Mouse (Mus musculus) telencephalon, adult 2 months (tissue): ENCODE results near the gene Pawr.

Experiments used
- DNase-seq: peaks from one replicate; pipeline ENCODE4 v3.0.0-alpha.2; 2011; ENCODE audit warnings: low read depth, low spot score

Pawr gene

GRCm38 (mm10) chr10:108331784-108332561 lies at the start of gene Pawr:
Gene Pawr, plus strand, starts transcription at chr10:108332121.
- DNase-seq = no peak

- DNase-seq = no peak
These were observed 49.6 kb upstream of the Pawr start for GRCm38 (mm10) chr10:108282351-108282750.

DNA sequence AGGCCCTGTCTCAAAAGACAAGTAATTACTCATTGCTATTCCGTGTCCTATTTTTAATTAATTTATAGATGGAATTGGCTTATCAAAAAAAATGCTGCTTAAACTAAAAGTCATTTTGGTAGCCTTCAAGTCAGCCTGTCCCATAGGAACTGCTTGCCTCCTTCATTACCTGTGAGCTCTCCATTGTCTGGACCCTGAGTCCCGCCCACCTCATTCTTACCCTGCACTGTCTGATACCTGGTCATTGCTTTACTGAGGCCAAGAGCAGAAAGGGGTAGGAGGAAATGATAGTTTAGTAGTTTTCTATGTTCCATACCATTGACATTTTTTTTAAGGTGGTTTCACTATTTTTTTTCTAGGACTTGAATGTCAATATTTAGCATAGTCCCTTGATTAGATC lies 48.5 kb upstream of the Pawr start:
- DNase-seq = no peak

- DNase-seq = no peak
These were observed 48.1 kb upstream of the Pawr start for GRCm38 (mm10) chr10:108283837-108284236.

DNA sequence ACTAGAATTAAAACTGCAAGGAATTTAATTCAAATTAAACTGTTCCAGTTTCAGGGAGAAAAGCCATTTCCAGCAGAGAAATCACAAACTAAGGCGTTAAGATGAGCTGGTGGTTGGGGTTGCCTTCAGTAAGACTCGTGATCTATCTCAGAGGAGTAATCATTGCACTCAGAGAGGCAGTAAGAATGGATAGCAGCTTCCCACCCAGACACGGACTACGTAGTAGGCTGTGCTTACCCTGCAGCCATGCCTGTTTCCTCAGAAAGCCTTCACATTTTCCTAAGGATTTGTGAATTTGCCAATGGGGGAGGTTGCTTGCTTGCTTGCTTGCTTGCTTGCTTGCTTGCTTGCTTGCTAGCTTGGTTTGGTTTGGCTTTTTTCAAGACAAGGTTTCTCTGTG lies 47.5 kb upstream of the Pawr start:
- DNase-seq = no peak

DNA sequence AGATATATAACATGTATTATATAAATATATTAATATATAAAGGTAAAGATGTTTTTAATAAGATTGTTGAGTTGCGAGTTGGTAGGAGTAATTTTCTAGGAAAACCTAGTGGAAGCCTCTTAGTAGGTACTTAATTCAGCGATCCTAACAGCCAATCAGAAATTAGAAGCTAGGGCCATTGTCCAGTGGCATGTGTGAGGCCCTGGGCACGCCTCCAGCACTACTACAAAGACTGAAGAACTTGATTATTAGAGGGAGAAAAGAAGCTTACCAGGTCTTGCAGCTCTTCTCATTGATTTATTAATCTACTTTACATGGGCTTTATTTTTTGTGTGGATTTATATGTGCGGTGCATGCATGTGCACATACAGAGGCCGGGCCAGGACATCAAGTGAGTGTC lies 46.9 kb upstream of the Pawr start:
- no peak for DNase-seq

GRCm38 (mm10) chr10:108286658-108287437 lies 45.1 kb upstream of the Pawr start:
- DNase-seq = no peak

- DNase-seq = no peak
These were observed 44.5 kb upstream of the Pawr start for GRCm38 (mm10) chr10:108287438-108287801.

DNA sequence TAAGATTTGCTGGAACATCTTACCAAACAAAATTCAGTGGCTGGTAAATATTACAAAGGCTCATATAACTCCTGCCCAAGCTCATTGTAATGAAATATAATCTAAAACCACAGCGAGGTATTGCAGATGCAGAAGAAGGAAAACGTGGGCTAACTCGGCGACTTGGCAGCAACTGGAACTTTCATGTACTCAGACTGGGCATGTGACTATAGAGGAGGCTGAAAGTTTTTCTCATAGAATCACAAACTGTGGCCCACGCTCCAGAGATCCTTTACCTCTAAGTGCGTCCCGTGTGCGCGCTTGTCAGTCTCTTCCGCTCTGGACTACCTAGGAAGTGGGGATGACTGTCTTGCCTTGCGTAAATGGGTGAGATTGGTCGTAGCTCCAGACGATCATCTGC lies 41.9 kb upstream of the Pawr start:
- DNase-seq = peak; percentile 49

DNA sequence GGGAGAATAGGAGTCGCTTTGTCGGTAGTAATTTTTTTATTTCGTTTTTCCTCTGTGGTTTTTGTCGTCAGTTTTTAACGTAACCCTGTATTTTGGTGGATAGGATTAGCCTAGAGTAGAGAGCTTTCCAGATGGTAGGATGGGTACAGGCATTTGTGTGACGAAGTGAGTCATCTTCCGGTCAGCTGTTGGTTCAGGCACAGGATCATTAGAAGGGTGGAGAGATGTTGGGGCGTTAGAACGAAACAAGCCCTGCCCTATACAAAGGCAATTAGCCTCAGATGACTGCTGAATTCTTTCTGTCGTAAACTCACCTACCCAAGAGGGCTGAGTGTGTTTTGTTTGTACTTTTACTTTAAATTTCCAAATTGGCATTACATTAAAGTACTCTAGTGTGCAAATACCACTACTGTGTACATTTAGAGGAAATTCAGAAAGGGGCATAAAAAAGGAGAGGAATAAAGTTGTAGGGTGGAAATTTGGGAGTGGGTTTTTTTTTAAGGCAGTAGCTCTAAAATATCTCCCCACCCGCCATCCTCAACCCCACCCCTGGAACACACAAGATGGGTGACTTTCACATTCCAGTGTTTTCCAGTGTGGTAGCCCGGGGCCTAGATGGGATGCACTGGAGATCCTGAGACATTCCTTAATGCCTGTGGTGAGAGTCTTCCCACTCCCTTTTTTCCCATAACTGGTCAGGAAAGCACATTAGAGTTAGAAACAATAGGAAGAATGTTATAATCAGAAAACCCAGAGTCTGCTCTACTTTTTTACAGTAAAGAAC lies 40.0 kb upstream of the Pawr start:
- no peak for DNase-seq

DNA sequence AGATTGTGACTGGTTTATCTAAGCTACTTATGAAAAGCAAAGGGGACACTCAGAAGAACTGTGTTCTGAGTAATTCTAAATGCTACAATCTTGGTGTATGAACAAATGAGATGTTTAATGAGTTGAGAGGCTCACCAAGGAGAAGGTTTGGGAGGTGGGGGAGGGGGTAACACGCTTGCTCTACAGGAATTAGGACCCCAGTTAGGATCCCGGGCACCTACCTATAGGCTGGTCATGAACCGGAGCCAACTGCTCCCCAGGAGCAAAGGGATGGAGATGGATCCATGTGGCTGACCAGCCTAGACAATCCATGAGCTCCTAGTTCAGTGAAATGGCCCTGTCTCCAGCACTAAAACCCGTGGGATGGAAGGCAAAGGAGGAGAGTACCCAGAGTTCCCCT lies 39.3 kb upstream of the Pawr start:
- DNase-seq = no peak

DNA sequence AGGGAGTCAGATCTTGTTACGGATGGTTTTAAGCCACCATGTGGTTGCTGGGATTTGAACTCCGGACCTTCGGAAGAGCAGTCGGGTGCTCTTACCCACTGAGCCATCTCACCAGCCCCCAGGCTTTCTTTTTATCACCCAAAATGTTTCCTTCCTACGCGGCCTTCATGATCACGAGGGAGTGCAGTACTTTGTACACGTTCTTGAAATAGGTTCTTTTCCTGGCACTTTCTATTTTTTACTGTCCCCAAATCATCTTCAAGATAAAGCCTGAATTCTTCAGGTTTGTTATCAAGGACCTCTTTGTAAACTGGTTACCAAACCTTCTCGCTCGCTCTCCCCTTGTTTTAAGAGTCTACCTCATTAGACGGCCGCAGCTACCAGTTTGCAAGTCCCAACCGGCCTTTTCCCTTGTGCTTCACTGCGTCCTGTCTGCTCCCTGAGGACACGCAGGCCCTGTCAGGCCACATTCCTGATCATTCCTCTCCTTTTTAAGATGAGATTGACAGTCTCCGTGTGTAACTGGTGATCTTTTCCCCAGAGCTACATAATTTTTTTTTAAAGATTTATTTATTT lies 38.2 kb upstream of the Pawr start:
- DNase-seq = no peak

DNA sequence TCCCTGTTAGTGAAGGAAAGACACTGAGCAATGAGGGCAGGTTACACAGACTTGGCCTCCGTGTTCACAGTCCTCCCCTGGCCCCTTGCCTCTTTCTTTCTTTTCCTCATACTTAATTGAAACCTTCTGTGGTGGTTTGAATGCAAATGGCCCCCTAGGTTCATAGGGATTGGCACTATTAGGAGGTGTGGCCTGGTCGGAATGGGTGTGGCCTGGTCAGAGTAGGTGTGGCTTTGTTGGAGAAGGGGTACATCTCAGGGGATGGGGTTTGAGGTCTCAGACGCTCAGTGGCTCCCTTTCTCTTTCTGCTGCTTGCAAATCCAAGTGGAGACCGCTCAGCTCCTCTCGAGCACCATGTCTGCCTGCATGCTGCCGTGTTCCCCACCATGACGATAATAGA lies 37.2 kb upstream of the Pawr start:
- DNase-seq = no peak

- no peak for DNase-seq
These were observed 35.5 kb upstream of the Pawr start for GRCm38 (mm10) chr10:108296446-108296845.

GRCm38 (mm10) chr10:108298261-108298660 lies 33.7 kb upstream of the Pawr start:
- no peak for DNase-seq

DNA sequence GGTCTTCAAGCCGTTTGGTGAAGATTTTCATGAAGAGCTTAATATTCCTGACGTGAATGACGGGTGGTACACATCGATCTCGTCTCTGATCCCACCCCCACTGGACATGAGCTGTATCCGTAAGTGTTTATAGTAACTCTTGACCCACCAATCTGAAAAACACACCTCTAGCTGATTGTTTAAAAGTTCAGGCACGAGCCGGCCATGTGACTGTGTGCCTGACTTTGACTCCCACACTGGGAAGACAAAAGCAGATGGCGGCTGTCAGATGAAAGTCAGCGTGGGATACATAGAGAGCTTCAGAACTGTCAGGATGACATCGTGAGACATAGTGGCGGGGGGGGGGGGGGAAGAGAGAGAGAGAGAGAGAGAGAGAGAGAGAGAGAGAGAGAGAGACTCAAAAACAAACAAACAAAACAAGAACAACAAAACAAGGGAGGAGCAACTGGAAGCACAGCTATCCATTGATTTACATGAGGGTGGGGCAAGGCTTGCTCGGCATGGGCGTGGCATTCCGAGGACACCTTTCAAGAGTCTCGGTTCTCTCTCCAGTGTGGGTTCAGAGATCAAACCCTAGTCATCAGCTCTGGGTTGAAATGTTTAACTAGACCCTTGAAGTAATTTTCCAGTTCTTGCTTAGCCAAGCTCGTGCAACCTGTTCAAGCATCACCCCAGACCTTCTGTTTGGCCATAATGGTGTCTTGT lies 32.9 kb upstream of the Pawr start:
- DNase-seq = no peak

- no peak for DNase-seq
These were observed 32.1 kb upstream of the Pawr start for GRCm38 (mm10) chr10:108299828-108300227.

DNA sequence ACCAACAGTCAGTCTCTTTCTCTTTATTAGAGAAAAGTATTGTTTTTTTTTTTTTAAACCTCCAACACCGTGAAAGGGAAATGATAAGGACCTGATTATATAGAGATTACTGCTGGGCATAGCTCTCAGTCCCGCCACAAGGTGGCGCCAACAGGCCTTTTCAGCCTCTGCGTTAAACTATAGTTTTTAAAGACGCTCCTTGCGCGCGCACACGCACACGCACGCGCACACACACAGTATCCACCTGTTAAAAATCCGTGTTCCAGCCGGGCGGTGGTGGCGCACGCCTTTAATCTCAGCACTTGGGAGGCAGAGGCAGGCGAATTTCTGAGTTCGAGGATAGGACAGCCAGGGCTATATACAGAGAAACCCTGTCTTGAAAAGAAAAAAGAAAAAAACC lies 31.1 kb upstream of the Pawr start:
- peak; percentile 53 for DNase-seq

DNA sequence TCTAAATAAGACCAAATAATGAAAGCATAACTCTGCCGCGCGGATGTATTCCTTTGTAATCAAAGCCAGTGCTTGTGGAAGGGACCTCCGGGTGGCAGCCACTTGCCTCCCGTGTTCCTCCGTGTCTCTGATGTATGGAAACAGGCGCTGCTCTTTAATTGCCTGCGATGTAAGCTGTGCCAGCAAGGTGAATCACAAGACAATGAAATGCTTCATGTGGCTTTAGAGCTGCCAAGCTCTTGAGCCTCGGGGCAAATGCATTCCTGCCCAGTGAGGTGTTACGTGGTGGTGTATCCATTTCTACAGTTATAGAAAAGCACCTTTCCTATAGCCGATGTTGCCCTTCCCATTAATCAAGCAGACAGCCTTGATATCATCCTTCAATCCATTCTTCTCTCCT lies 24.1 kb upstream of the Pawr start:
- DNase-seq = no peak

DNA sequence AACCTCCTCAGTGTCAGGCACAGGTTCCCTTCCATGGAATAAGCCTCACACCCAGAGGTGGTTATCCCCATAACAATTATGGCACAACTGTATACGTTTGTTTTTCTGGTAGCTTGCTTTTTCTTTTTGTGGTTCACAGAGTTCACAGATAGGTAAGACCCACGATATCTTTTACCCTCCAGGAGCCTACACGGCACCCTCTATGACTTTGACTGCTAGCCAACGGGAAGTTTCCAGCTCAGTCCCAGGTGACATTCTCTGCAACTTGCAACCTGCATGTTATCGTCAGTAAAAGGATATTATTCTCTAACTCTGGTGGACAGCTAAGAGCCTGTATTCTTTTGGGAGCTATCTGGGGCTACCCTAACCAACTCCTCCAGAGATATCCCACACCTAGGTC lies 21.7 kb upstream of the Pawr start:
- DNase-seq = no peak

- no peak for DNase-seq
These were observed 20.5 kb upstream of the Pawr start for GRCm38 (mm10) chr10:108311396-108311795.
